Mouse (Mus musculus): ENCODE measurements around the gene Tgds. TPM values are rescaled to one million over a fixed set of nuclear protein-coding genes. Genes with fewer than 3 reads are reported as not detected.

Gene Tgds
- polyA plus RNA-seq, 1 experiment from 2014 or later: 33.0 TPM

- no peak overlapping the region for H3K9ac ChIP-seq (ENCODE audit: low read length)
- no peak overlapping the region for H3K4me2 ChIP-seq (ENCODE audit: low read length)
- H3K27ac ChIP-seq (replicated peaks in 1 of 2; ENCODE audit: control insufficient read depth in 1 of 2, insufficient read depth in 1 of 2, low read depth in 2 of 2, low read length in 2 of 2): no peak overlapping the region
- no peak overlapping the region for H3K4me3 ChIP-seq (ENCODE audit: control insufficient read depth in 1 of 2, insufficient read depth in 1 of 2, low read depth in 1 of 2, low read length in 2 of 2)
- H3K36me3 ChIP-seq (ENCODE audit: control insufficient read depth, insufficient read depth, low read length): no peaks in the 10 kb centered on the region
- no peaks in the 10 kb centered on the region for H3K27me3 ChIP-seq (ENCODE audit: control insufficient read depth, insufficient read depth, low read length)
- H3K9me3 ChIP-seq (ENCODE audit: control insufficient read depth, low read length): peaks cover 4% of the 10 kb centered on the region; the same call in 1 of the 2 replicates
- WGBS: 76% methylated on average over 14 of the region's 14 CpGs
- no peak for ATAC-seq (ENCODE audit: insufficient number of reproducible peaks, insufficient read depth, low FRiP score, low read depth)
- H3K4me1 ChIP-seq (ENCODE audit: control insufficient read depth in 2 of 2, insufficient read depth in 2 of 2, low read length in 2 of 2): no peaks in the 10 kb centered on the region
These were observed 31.1 kb downstream of the Tgds start for GRCm38 (mm10) chr14:118101227-118101990.

DNA sequence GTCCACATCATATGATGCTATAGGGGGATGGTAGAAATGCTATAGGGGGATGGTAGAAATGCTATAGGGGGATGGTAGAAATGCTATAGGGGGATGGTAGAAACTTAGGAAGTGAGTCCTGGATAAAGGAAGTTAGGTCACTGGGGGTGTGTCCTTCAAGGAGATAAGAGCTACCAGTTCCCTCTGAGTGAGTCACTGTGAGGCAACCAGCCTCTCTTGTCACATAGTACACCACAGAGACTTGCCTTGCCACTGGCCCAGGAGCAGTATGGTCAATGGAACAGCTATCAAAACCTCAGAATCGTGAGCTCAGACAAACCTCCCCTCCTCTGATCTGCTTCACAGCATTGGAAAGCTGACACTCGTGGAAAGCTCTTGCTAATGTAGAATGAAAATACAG is 34.3 kb downstream of the Tgds start:
- no peak for ATAC-seq (ENCODE audit: insufficient number of reproducible peaks, insufficient read depth, low FRiP score, low read depth)
- Histone ChIP-seq H3K36me3 (ENCODE audit: control insufficient read depth, insufficient read depth, low read length) (no peaks in the 10 kb centered on the region), H3K4me3 (ENCODE audit: control insufficient read depth in 1 of 2, insufficient read depth in 1 of 2, low read depth in 1 of 2, low read length in 2 of 2) (no peak overlapping the region), H3K9me3 (ENCODE audit: control insufficient read depth, low read length) (no peaks in the 10 kb centered on the region), H3K9ac (ENCODE audit: low read length) (no peak overlapping the region), H3K4me2 (ENCODE audit: low read length) (no peak overlapping the region), H3K27ac (replicated peaks in 1 of 2; ENCODE audit: control insufficient read depth in 1 of 2, insufficient read depth in 1 of 2, low read depth in 2 of 2, low read length in 2 of 2) (no peak overlapping the region), H3K4me1 (ENCODE audit: control insufficient read depth in 2 of 2, insufficient read depth in 2 of 2, low read length in 2 of 2) (no peaks in the 10 kb centered on the region), H3K27me3 (ENCODE audit: control insufficient read depth, insufficient read depth, low read length) (no peaks in the 10 kb centered on the region)
- WGBS: 59% methylated on average over 2 of the region's 2 CpGs

GRCm38 (mm10) chr14:118089806-118090392 is 42.7 kb downstream of the Tgds start:
- H3K9ac ChIP-seq (ENCODE audit: low read length): peak overlapping the region; percentile 77
- H3K4me2 ChIP-seq (ENCODE audit: low read length): peak overlapping the region; percentile 84
- 2% methylated on average over 18 of the region's 18 CpGs for WGBS
- H3K27me3 ChIP-seq (ENCODE audit: control insufficient read depth, insufficient read depth, low read length): no peaks in the 10 kb centered on the region
- H3K9me3 ChIP-seq (ENCODE audit: control insufficient read depth, low read length): no peaks in the 10 kb centered on the region
- no peaks in the 10 kb centered on the region for H3K36me3 ChIP-seq (ENCODE audit: control insufficient read depth, insufficient read depth, low read length)
- peak overlapping the region; percentile 71 to 93 for H3K4me3 ChIP-seq (ENCODE audit: control insufficient read depth in 1 of 2, insufficient read depth in 1 of 2, low read depth in 1 of 2, low read length in 2 of 2)
- peak overlapping the region in 1 of 2 experiments; percentile 72; a peak in 2 of 4 replicates for H3K27ac ChIP-seq (replicated peaks in 1 of 2; ENCODE audit: control insufficient read depth in 1 of 2, insufficient read depth in 1 of 2, low read depth in 2 of 2, low read length in 2 of 2)
- ATAC-seq (ENCODE audit: insufficient number of reproducible peaks, insufficient read depth, low FRiP score, low read depth): no peak
- H3K4me1 ChIP-seq (ENCODE audit: control insufficient read depth in 2 of 2, insufficient read depth in 2 of 2, low read length in 2 of 2): no peaks in the 10 kb centered on the region

DNA sequence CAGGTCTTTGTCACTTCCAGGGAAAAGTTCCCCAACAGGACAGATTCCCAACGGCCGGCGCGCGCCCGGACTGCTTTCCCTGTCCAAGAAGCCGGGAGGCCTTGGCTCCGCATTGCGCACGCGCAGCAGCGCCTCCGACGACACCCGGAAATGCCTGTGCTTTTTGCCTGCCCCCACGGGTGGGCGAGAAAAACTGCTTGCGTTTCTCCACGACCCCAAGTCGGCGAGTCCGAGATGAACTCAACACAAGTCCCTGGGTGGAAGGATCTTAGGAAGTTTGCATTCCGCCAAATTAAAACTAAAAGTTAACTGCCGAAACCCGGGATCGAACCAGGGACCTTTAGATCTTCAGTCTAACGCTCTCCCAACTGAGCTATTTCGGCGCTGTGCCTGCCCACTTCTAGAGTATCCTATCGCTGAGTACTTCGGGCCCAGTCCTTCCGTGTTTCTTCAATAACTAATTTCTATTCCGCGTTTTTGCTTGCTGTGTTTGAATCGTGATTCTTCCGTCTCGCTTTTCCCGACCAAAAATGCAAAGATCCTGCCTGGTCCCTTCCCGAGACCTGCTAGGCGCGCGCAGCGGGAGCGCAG is 43.2 kb downstream of the Tgds start:
- Histone ChIP-seq H3K27me3 (ENCODE audit: control insufficient read depth, insufficient read depth, low read length) (no peaks in the 10 kb centered on the region), H3K27ac (replicated peaks in 1 of 2; ENCODE audit: control insufficient read depth in 1 of 2, insufficient read depth in 1 of 2, low read depth in 2 of 2, low read length in 2 of 2) (peak overlapping the region; percentile 71 to 72), H3K4me1 (ENCODE audit: control insufficient read depth in 2 of 2, insufficient read depth in 2 of 2, low read length in 2 of 2) (no peaks in the 10 kb centered on the region), H3K9ac (ENCODE audit: low read length) (peak overlapping the region; percentile 77), H3K4me2 (ENCODE audit: low read length) (peak overlapping the region; percentile 84), H3K36me3 (ENCODE audit: control insufficient read depth, insufficient read depth, low read length) (no peaks in the 10 kb centered on the region), H3K4me3 (ENCODE audit: control insufficient read depth in 1 of 2, insufficient read depth in 1 of 2, low read depth in 1 of 2, low read length in 2 of 2) (peak overlapping the region; percentile 71 to 93), H3K9me3 (ENCODE audit: control insufficient read depth, low read length) (no peaks in the 10 kb centered on the region)
- peak; percentile 81 for ATAC-seq (ENCODE audit: insufficient number of reproducible peaks, insufficient read depth, low FRiP score, low read depth)
- WGBS: under 1% methylated on average over 44 of the region's 44 CpGs

DNA sequence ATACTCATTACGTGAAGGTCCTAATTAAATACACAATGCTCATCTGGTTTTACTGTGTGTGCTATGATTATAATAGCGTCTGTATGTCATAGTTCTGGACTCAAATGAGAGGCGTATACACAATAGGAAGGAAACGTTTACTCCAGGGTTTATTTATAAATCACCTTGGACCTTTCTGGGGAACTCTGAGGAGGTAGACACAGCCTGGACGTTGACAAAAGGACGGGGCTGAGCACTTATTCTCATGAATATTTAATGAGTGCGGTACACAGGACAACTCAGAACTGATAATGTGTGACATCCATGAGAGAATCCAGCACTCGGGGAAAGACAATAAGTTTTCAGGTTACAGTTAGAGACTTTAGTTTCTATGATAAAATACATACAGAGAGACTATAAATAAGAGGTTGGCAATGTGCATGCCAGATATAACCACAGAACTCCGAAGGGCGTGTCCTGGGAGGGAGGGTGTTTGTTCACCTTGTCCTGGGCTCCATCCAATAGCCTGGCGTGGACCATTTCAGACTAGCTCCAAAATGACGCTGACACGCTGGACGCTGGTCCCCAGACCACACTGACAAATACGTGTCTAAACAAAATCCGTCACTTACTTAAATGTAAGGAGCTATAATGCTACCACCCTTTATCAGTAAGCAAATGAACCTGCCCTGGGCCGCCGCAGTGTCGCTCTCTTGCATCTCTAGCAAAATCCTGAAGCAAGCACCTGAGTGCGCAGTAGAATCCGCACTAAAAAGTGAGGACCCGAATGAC is 43.9 kb downstream of the Tgds start:
- H3K36me3 ChIP-seq (ENCODE audit: control insufficient read depth, insufficient read depth, low read length): no peaks in the 10 kb centered on the region
- H3K9me3 ChIP-seq (ENCODE audit: control insufficient read depth, low read length): no peaks in the 10 kb centered on the region
- peak overlapping the region; percentile 84 for H3K4me2 ChIP-seq (ENCODE audit: low read length)
- H3K4me3 ChIP-seq (ENCODE audit: control insufficient read depth in 1 of 2, insufficient read depth in 1 of 2, low read depth in 1 of 2, low read length in 2 of 2): peak overlapping the region; percentile 71 to 93
- H3K4me1 ChIP-seq (ENCODE audit: control insufficient read depth in 2 of 2, insufficient read depth in 2 of 2, low read length in 2 of 2): no peaks in the 10 kb centered on the region
- 13% methylated on average over 22 of the region's 22 CpGs for WGBS
- H3K9ac ChIP-seq (ENCODE audit: low read length): peak overlapping the region; percentile 77
- peak overlapping the region in 1 of 2 experiments; percentile 72; a peak in 1 of 4 replicates for H3K27ac ChIP-seq (replicated peaks in 1 of 2; ENCODE audit: control insufficient read depth in 1 of 2, insufficient read depth in 1 of 2, low read depth in 2 of 2, low read length in 2 of 2)
- ATAC-seq (ENCODE audit: insufficient number of reproducible peaks, insufficient read depth, low FRiP score, low read depth): no peak; the same call in 1 of the 2 replicates
- no peaks in the 10 kb centered on the region for H3K27me3 ChIP-seq (ENCODE audit: control insufficient read depth, insufficient read depth, low read length)

GRCm38 (mm10) chr14:118086271-118087035 is 46.1 kb downstream of the Tgds start:
- Histone ChIP-seq H3K36me3 (ENCODE audit: control insufficient read depth, insufficient read depth, low read length) (no peaks in the 10 kb centered on the region), H3K4me1 (ENCODE audit: control insufficient read depth in 2 of 2, insufficient read depth in 2 of 2, low read length in 2 of 2) (no peaks in the 10 kb centered on the region), H3K4me2 (ENCODE audit: low read length) (no peak overlapping the region), H3K27me3 (ENCODE audit: control insufficient read depth, insufficient read depth, low read length) (no peaks in the 10 kb centered on the region), H3K4me3 (ENCODE audit: control insufficient read depth in 1 of 2, insufficient read depth in 1 of 2, low read depth in 1 of 2, low read length in 2 of 2) (no peak overlapping the region), H3K9ac (ENCODE audit: low read length) (no peak overlapping the region), H3K27ac (replicated peaks in 1 of 2; ENCODE audit: control insufficient read depth in 1 of 2, insufficient read depth in 1 of 2, low read depth in 2 of 2, low read length in 2 of 2) (no peak overlapping the region), H3K9me3 (ENCODE audit: control insufficient read depth, low read length) (no peaks in the 10 kb centered on the region)
- WGBS: 30% methylated on average over 5 of the region's 5 CpGs
- ATAC-seq (ENCODE audit: insufficient number of reproducible peaks, insufficient read depth, low FRiP score, low read depth): no peak

DNA sequence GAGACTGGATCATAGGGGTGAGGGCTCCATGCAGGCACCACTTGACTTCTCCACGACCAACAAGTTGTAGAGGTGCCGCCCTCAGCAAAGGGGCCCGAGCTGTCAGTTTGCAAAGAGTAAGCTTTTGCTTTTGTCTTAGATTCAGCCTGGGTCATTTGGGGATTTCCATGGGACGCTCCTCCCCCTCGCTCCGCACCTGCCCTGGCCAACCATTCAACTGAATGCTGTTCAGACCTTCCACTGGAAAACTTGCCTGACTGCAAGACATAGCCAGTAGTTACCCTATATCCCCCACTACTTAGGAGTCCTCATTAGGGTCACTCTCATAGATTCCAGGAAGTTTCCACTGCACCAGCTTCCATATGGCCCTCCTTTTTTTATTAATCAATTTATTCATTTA is 48.7 kb downstream of the Tgds start:
- H3K4me3 ChIP-seq (ENCODE audit: control insufficient read depth in 1 of 2, insufficient read depth in 1 of 2, low read depth in 1 of 2, low read length in 2 of 2): no peak overlapping the region
- ATAC-seq (ENCODE audit: insufficient number of reproducible peaks, insufficient read depth, low FRiP score, low read depth): no peak
- H3K27me3 ChIP-seq (ENCODE audit: control insufficient read depth, insufficient read depth, low read length): no peaks in the 10 kb centered on the region
- H3K9ac ChIP-seq (ENCODE audit: low read length): no peak overlapping the region
- H3K27ac ChIP-seq (replicated peaks in 1 of 2; ENCODE audit: control insufficient read depth in 1 of 2, insufficient read depth in 1 of 2, low read depth in 2 of 2, low read length in 2 of 2): no peak overlapping the region
- H3K4me2 ChIP-seq (ENCODE audit: low read length): no peak overlapping the region
- no peaks in the 10 kb centered on the region for H3K36me3 ChIP-seq (ENCODE audit: control insufficient read depth, insufficient read depth, low read length)
- H3K4me1 ChIP-seq (ENCODE audit: control insufficient read depth in 2 of 2, insufficient read depth in 2 of 2, low read length in 2 of 2): no peaks in the 10 kb centered on the region
- WGBS: 82% methylated on average over 6 of the region's 6 CpGs
- H3K9me3 ChIP-seq (ENCODE audit: control insufficient read depth, low read length): no peaks in the 10 kb centered on the region
